Mouse (Mus musculus): ENCODE measurements at regions not wholly inside any gene's neighbourhood (a gene's known extent, or its start where the extent isn't known, plus 50 kb on each side); places are given as distances from the start of the nearest gene placed in this dataset.

GRCm38 (mm10) chr16:9359399-9360135, 529.7 kb downstream of the 1810013L24Rik start:
- DNase-seq: no peak

- no peak for DNase-seq
These were observed 530.9 kb downstream of the 1810013L24Rik start for GRCm38 (mm10) chr16:9360741-9361255.

- DNase-seq: no peak
These were observed 532.2 kb downstream of the 1810013L24Rik start for GRCm38 (mm10) chr16:9362116-9362515.

GRCm38 (mm10) chr16:9364105-9364504, 534.2 kb downstream of the 1810013L24Rik start:
- no peak for DNase-seq

- no peak for DNase-seq
These were observed 561.1 kb downstream of the 1810013L24Rik start for GRCm38 (mm10) chr16:9390986-9391385.

- DNase-seq: no peak
These were observed 574.8 kb downstream of the 1810013L24Rik start for GRCm38 (mm10) chr16:9404736-9405135.

GRCm38 (mm10) chr16:9408196-9408595, 578.3 kb downstream of the 1810013L24Rik start:
- DNase-seq: no peak

- DNase-seq: no peak
These were observed 564.9 kb downstream of the Grin2a start for GRCm38 (mm10) chr16:9430509-9430908.

- DNase-seq: no peak
These were observed 556.0 kb downstream of the Grin2a start for GRCm38 (mm10) chr16:9439300-9439856.

GRCm38 (mm10) chr16:9439891-9440290, 555.5 kb downstream of the Grin2a start:
- no peak for DNase-seq

GRCm38 (mm10) chr16:9452058-9452457, 543.3 kb downstream of the Grin2a start:
- DNase-seq: no peak

GRCm38 (mm10) chr16:9457574-9457973, 537.8 kb downstream of the Grin2a start:
- no peak for DNase-seq

GRCm38 (mm10) chr16:9462497-9462896, 532.9 kb downstream of the Grin2a start:
- no peak for DNase-seq

- DNase-seq: no peak
These were observed 526.0 kb downstream of the Grin2a start for GRCm38 (mm10) chr16:9469394-9469793.

GRCm38 (mm10) chr16:9485291-9485690, 510.1 kb downstream of the Grin2a start:
- no peak for DNase-seq

GRCm38 (mm10) chr16:9498301-9498700, 497.1 kb downstream of the Grin2a start:
- DNase-seq: no peak

GRCm38 (mm10) chr16:9501713-9502112, 493.6 kb downstream of the Grin2a start:
- no peak for DNase-seq

- no peak for DNase-seq
These were observed 485.7 kb downstream of the Grin2a start for GRCm38 (mm10) chr16:9509666-9510065.

GRCm38 (mm10) chr16:9514538-9514937, 480.8 kb downstream of the Grin2a start:
- DNase-seq: no peak
